Mouse (Mus musculus): ENCODE data around the gene Gm11214. TPM values are rescaled to one million over a fixed set of nuclear protein-coding genes. Genes with fewer than 3 reads are reported as not detected.

Gm11214 gene
- polyA plus RNA-seq, 1 experiment from 2014 or later, result not detected

DNA sequence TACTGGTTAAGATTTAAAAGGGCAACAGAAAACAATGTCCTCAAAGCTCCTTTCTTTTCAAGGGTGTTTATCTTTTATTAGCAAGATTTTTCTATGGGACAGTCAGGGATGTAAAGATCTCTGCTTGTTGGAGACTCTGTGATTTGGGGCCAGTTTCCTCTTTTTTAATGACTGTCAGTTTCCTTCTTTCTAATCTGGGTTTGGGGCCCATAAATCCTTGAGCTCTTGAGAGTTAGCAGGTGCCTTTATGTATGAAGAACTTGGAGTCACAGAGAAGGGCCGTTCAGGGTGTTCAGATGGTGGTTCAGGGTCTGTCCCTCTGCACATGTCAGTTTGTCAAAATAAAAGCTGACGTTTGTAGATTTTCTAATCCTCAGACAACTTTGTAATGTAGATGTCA lies 11.9 kb upstream of the Gm11214 start:
- 51% methylated on average over 2 of the region's 2 CpGs for WGBS
- no peaks in the 10 kb centered on the region for H3K9me3 ChIP-seq (ENCODE audit: control insufficient read depth, low read length)
- TF ChIP-seq CTCF (IDR thresholded peaks at IDR 0.05; ENCODE audit: low read depth) (no peak), EP300 (optimal IDR thresholded peaks at IDR 0.05) (no peak)
- DNase-seq (ENCODE audit: low spot score) (no peak), ATAC-seq (ENCODE audit: low FRiP score, low TSS enrichment) (no peak)
- no peaks in the 10 kb centered on the region for H3K4me1 ChIP-seq (replicated peaks; ENCODE audit: control insufficient read depth, insufficient read depth)
- no peaks in the 10 kb centered on the region for H3K36me3 ChIP-seq (ENCODE audit: control insufficient read depth, insufficient read depth, low read length)
- H3K27ac ChIP-seq (replicated peaks), result no peak overlapping the region
- H3K4me3 ChIP-seq (ENCODE audit: low read depth, low read length), result no peak overlapping the region
- H3K27me3 ChIP-seq (ENCODE audit: control insufficient read depth, insufficient read depth, low read length), result no peaks in the 10 kb centered on the region
- H3K4me2 ChIP-seq (replicated peaks; ENCODE audit: low read depth), result no peak overlapping the region
- no peak overlapping the region for H3K9ac ChIP-seq (ENCODE audit: low read length)

DNA sequence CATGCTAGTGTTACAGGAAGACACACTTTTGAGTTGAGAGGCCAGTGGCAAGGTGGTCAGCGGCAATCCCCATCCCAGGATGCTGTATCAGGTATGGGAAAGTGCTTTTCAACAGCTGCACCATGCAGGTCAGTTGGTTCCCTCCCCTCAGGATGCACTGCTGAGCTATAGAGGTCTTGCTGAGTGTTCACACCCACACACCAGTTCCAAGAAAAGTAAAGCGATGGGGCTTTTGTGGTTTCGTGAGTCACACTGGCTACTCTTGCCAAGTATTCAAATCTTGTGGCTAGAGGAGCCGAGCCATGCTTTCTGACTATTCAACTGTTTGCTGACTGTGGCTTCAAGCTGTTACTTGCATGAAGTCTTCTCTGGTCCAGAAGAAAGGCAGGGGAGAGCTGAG lies 5.1 kb upstream of the Gm11214 start:
- H3K4me2 ChIP-seq (replicated peaks; ENCODE audit: low read depth), result no peak overlapping the region
- DNase-seq (ENCODE audit: low spot score), result no peak
- no peak overlapping the region for H3K4me3 ChIP-seq (ENCODE audit: low read depth, low read length)
- H3K27me3 ChIP-seq (ENCODE audit: control insufficient read depth, insufficient read depth, low read length), result no peaks in the 10 kb centered on the region
- no peak overlapping the region for H3K27ac ChIP-seq (replicated peaks)
- 44% methylated on average over 4 of the region's 4 CpGs for WGBS
- ATAC-seq (ENCODE audit: low FRiP score, low TSS enrichment), result no peak
- no peaks in the 10 kb centered on the region for H3K4me1 ChIP-seq (replicated peaks; ENCODE audit: control insufficient read depth, insufficient read depth)
- H3K9ac ChIP-seq (ENCODE audit: low read length), result no peak overlapping the region
- TF ChIP-seq CTCF (IDR thresholded peaks at IDR 0.05; ENCODE audit: low read depth) (no peak), EP300 (optimal IDR thresholded peaks at IDR 0.05) (no peak)
- H3K36me3 ChIP-seq (ENCODE audit: control insufficient read depth, insufficient read depth, low read length), result no peaks in the 10 kb centered on the region
- no peaks in the 10 kb centered on the region for H3K9me3 ChIP-seq (ENCODE audit: control insufficient read depth, low read length)

DNA sequence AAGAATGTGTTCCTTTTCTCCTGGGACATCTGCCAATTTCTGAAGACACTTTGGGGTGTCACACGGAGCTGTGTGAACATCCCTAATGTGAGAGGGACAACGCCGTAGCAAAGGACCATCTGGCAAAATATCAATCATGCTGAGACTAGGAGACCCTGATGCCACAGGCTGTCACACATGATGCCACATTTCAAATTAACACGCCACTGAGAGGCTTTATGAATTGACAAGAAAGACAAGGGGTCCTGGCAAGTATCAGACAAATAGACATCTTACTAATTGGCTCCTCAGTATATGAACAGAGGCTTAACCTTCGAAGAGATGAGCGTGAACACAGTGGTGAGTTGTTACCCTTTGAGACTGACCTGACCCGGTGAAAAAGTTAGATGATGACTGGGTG lies 2.6 kb upstream of the Gm11214 start:
- Histone ChIP-seq H3K27ac (replicated peaks) (no peak overlapping the region), H3K9me3 (ENCODE audit: control insufficient read depth, low read length) (no peaks in the 10 kb centered on the region), H3K36me3 (ENCODE audit: control insufficient read depth, insufficient read depth, low read length) (no peaks in the 10 kb centered on the region), H3K9ac (ENCODE audit: low read length) (no peak overlapping the region), H3K27me3 (ENCODE audit: control insufficient read depth, insufficient read depth, low read length) (no peaks in the 10 kb centered on the region), H3K4me3 (ENCODE audit: low read depth, low read length) (no peak overlapping the region), H3K4me2 (replicated peaks; ENCODE audit: low read depth) (no peak overlapping the region), H3K4me1 (replicated peaks; ENCODE audit: control insufficient read depth, insufficient read depth) (no peaks in the 10 kb centered on the region)
- WGBS, result 74% methylated on average over 7 of the region's 7 CpGs
- DNase-seq (ENCODE audit: low spot score) (no peak), ATAC-seq (ENCODE audit: low FRiP score, low TSS enrichment) (no peak)
- TF ChIP-seq CTCF (IDR thresholded peaks at IDR 0.05; ENCODE audit: low read depth), result no peak
- no peak for TF ChIP-seq EP300 (optimal IDR thresholded peaks at IDR 0.05)

DNA sequence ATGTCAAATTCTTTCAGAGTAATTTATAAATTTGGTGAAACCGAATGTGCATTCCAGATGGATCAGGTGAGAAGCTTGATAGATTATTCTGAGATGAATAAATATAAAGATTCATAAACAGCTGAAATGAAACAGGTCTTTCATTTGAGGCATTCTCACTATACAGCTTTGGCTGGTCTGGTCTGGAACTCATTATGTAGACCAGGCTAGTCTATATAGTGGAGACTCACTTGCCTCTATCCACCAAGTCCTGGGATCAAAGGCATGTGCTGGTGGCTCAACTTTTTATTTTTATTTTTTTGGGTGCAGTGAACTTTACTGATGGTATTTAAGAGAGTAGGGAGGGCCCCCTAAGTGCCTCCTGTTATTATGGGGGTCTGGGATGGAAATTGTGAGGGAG lies 1.3 kb downstream of the Gm11214 start:
- Histone ChIP-seq H3K36me3 (ENCODE audit: control insufficient read depth, insufficient read depth, low read length) (no peaks in the 10 kb centered on the region), H3K4me1 (replicated peaks; ENCODE audit: control insufficient read depth, insufficient read depth) (no peaks in the 10 kb centered on the region), H3K27me3 (ENCODE audit: control insufficient read depth, insufficient read depth, low read length) (no peaks in the 10 kb centered on the region), H3K4me3 (ENCODE audit: low read depth, low read length) (no peak overlapping the region), H3K27ac (replicated peaks) (no peak overlapping the region), H3K9me3 (ENCODE audit: control insufficient read depth, low read length) (no peaks in the 10 kb centered on the region), H3K4me2 (replicated peaks; ENCODE audit: low read depth) (no peak overlapping the region), H3K9ac (ENCODE audit: low read length) (no peak overlapping the region)
- TF ChIP-seq CTCF (IDR thresholded peaks at IDR 0.05; ENCODE audit: low read depth), result no peak
- TF ChIP-seq EP300 (optimal IDR thresholded peaks at IDR 0.05), result no peak
- ATAC-seq (ENCODE audit: low FRiP score, low TSS enrichment), result no peak
- 80% methylated on average over 1 of the region's 1 CpGs for WGBS
- no peak for DNase-seq (ENCODE audit: low spot score)

DNA sequence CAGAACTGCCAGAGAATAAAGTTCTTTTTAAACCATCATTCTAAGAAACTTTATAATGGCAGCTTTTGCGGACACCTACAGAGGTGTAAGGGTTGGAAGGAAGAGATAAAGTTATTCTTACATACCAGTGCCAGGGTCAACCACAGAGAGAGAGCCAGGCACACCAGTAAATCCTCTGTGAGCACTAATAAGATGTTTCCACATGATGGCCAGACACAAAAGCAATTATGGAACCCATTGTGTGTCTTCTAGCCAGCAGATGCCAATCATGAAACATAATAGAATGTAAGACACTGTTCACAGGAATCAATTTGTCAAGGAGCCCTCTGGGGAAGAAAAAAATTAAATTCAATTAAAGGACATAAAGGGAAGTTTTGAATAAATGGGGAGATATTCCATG lies 1.8 kb downstream of the Gm11214 start:
- no peaks in the 10 kb centered on the region for H3K36me3 ChIP-seq (ENCODE audit: control insufficient read depth, insufficient read depth, low read length)
- no peak overlapping the region for H3K4me2 ChIP-seq (replicated peaks; ENCODE audit: low read depth)
- no peak overlapping the region for H3K9ac ChIP-seq (ENCODE audit: low read length)
- ATAC-seq (ENCODE audit: low FRiP score, low TSS enrichment) (no peak), DNase-seq (ENCODE audit: low spot score) (no peak)
- no peak overlapping the region for H3K27ac ChIP-seq (replicated peaks)
- WGBS, result 68% methylated on average over 1 of the region's 1 CpGs
- no peaks in the 10 kb centered on the region for H3K27me3 ChIP-seq (ENCODE audit: control insufficient read depth, insufficient read depth, low read length)
- no peaks in the 10 kb centered on the region for H3K4me1 ChIP-seq (replicated peaks; ENCODE audit: control insufficient read depth, insufficient read depth)
- no peaks in the 10 kb centered on the region for H3K9me3 ChIP-seq (ENCODE audit: control insufficient read depth, low read length)
- TF ChIP-seq EP300 (optimal IDR thresholded peaks at IDR 0.05) (no peak), CTCF (IDR thresholded peaks at IDR 0.05; ENCODE audit: low read depth) (no peak)
- no peak overlapping the region for H3K4me3 ChIP-seq (ENCODE audit: low read depth, low read length)

DNA sequence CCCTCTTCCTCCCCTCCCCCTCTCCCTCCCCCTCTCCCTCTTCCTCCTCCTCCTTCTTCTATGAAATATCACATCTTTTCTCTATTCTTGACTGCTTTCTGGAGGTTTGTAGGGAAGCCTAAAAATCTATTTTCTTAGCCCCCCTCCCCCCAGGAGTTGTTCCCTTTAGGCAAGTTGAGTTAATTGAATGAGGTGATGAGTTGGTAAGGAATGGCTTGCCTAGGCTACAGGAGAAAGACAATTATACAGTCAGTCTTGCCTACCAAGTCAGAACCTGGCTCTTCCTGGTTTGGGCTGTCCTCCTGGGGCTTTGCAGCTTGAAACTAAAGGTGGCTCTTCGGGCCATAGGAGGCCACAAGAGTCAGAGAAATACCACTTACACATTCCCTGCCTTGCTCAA lies 3.4 kb downstream of the Gm11214 start:
- Histone ChIP-seq H3K4me2 (replicated peaks; ENCODE audit: low read depth) (no peak overlapping the region), H3K9ac (ENCODE audit: low read length) (no peak overlapping the region), H3K4me3 (ENCODE audit: low read depth, low read length) (no peak overlapping the region), H3K4me1 (replicated peaks; ENCODE audit: control insufficient read depth, insufficient read depth) (no peaks in the 10 kb centered on the region), H3K27me3 (ENCODE audit: control insufficient read depth, insufficient read depth, low read length) (no peaks in the 10 kb centered on the region), H3K36me3 (ENCODE audit: control insufficient read depth, insufficient read depth, low read length) (no peaks in the 10 kb centered on the region), H3K9me3 (ENCODE audit: control insufficient read depth, low read length) (no peaks in the 10 kb centered on the region), H3K27ac (replicated peaks) (no peak overlapping the region)
- 91% methylated on average over 1 of the region's 1 CpGs for WGBS
- ATAC-seq (ENCODE audit: low FRiP score, low TSS enrichment), result no peak
- DNase-seq (ENCODE audit: low spot score), result no peak
- TF ChIP-seq CTCF (IDR thresholded peaks at IDR 0.05; ENCODE audit: low read depth), result no peak
- TF ChIP-seq EP300 (optimal IDR thresholded peaks at IDR 0.05), result no peak
